Mouse (Mus musculus) cerebellum, postnatal 36 days (tissue): ENCODE results near the gene Otud7b.
"Not testable (repeated sequence)": the region's sequence is repeated elsewhere in the genome, so short reads cannot be mapped to it uniquely, and the experiment has no call there.

ENCODE experiments used
- DNase-seq, 2 experiments: peaks; one replicate each; pipeline ENCODE4 v3.0.0; 2021 to 2022; ENCODE audit warnings: mixed read lengths in 2 of 2

The Otud7b gene

GRCm38 (mm10) chr3:96180727-96181477 lies 76.6 kb downstream of the Otud7b start, which contains the start of gene Sv2a:
Gene Sv2a (plus strand): TSS chr3:96181151.
- peak; percentile 79 to 87 for DNase-seq

- DNase-seq = peak; percentile 49 to 50
Measured at GRCm38 (mm10) chr3:96181510-96182381, 77.4 kb downstream of the Otud7b start.

GRCm38 (mm10) chr3:96182382-96182776 lies 78.1 kb downstream of the Otud7b start:
- DNase-seq = peak; percentile 26 to 37

GRCm38 (mm10) chr3:96192977-96193376 lies 88.7 kb downstream of the Otud7b start:
- no peak for DNase-seq

GRCm38 (mm10) chr3:96194966-96195365 lies 90.6 kb downstream of the Otud7b start:
- no peak for DNase-seq

- no peak for DNase-seq
Measured at GRCm38 (mm10) chr3:96195616-96196313, 91.4 kb downstream of the Otud7b start.

GRCm38 (mm10) chr3:96196437-96197128 lies 92.3 kb downstream of the Otud7b start:
- no peak for DNase-seq

GRCm38 (mm10) chr3:96197129-96197749 lies 92.9 kb downstream of the Otud7b start:
- DNase-seq = peak; percentile 89 to 90

- no peak for DNase-seq
Measured at GRCm38 (mm10) chr3:96198181-96198580, 93.9 kb downstream of the Otud7b start.

GRCm38 (mm10) chr3:96198601-96199251 lies 94.4 kb downstream of the Otud7b start:
- DNase-seq = not testable (repeated sequence)

- DNase-seq = no peak
Measured at GRCm38 (mm10) chr3:96199731-96200130, 95.4 kb downstream of the Otud7b start.

- no peak for DNase-seq
Measured at GRCm38 (mm10) chr3:96207819-96208218, 103.5 kb downstream of the Otud7b start.

- no peak for DNase-seq
Measured at GRCm38 (mm10) chr3:96209242-96209641, 104.9 kb downstream of the Otud7b start.
